Mouse (Mus musculus): Measurements from ENCODE around the gene Bicdl1. TPM values are rescaled to one million over a fixed set of nuclear protein-coding genes. Genes with fewer than 3 reads are reported as not detected.

Gene Bicdl1
- total and polyA plus RNA-seq, 3 experiments: 4.6 to 10.4 (median 6.1) TPM

GRCm38 (mm10) chr5:115714761-115715160, 16.7 kb downstream of the Bicdl1 start:
- no peak overlapping the region for H3K9ac ChIP-seq (ENCODE audit: low read depth, low read length)
- no peak overlapping the region for H3K4me3 ChIP-seq
- peaks cover 2% of the 10 kb centered on the region for H3K27me3 ChIP-seq (ENCODE audit: control insufficient read depth, insufficient read depth, low read length)
- H3K36me3 ChIP-seq (ENCODE audit: control insufficient read depth, insufficient read depth, low read length): no peaks in the 10 kb centered on the region
- intact Hi-C loops (cut with DNase I): no loop called here
- DNase-seq: no peak
- 89% methylated on average over 7 of the region's 7 CpGs for WGBS
- no peaks in the 10 kb centered on the region for H3K79me2 ChIP-seq (replicated peaks; ENCODE audit: control insufficient read depth, insufficient read depth, low read length)
- H3K27ac ChIP-seq: no peak overlapping the region
- no peaks in the 10 kb centered on the region for H3K4me1 ChIP-seq (ENCODE audit: control insufficient read depth, insufficient read depth, low read length)
- TF ChIP-seq CTCF (IDR thresholded peaks at IDR 0.05) (no peak), POLR2A (IDR thresholded peaks at IDR 0.05; ENCODE audit: insufficient read depth, low read depth, low read length) (no peak), EP300 (IDR thresholded peaks at IDR 0.05; ENCODE audit: insufficient read depth, low read depth, low read length) (no peak)

GRCm38 (mm10) chr5:115712487-115712886, 18.9 kb downstream of the Bicdl1 start:
- Histone ChIP-seq H3K79me2 (replicated peaks; ENCODE audit: control insufficient read depth, insufficient read depth, low read length) (no peaks in the 10 kb centered on the region), H3K9ac (ENCODE audit: low read depth, low read length) (no peak overlapping the region), H3K36me3 (ENCODE audit: control insufficient read depth, insufficient read depth, low read length) (no peaks in the 10 kb centered on the region), H3K4me3 (no peak overlapping the region), H3K27ac (no peak overlapping the region), H3K27me3 (ENCODE audit: control insufficient read depth, insufficient read depth, low read length) (peaks cover 1% of the 10 kb centered on the region), H3K4me1 (ENCODE audit: control insufficient read depth, insufficient read depth, low read length) (no peaks in the 10 kb centered on the region)
- intact Hi-C loops (cut with DNase I): no loop called here
- WGBS: 69% methylated on average over 6 of the region's 6 CpGs
- DNase-seq: no peak
- no peak for TF ChIP-seq EP300 (IDR thresholded peaks at IDR 0.05; ENCODE audit: insufficient read depth, low read depth, low read length)
- TF ChIP-seq CTCF (IDR thresholded peaks at IDR 0.05): no peak
- TF ChIP-seq POLR2A (IDR thresholded peaks at IDR 0.05; ENCODE audit: insufficient read depth, low read depth, low read length): no peak

DNA sequence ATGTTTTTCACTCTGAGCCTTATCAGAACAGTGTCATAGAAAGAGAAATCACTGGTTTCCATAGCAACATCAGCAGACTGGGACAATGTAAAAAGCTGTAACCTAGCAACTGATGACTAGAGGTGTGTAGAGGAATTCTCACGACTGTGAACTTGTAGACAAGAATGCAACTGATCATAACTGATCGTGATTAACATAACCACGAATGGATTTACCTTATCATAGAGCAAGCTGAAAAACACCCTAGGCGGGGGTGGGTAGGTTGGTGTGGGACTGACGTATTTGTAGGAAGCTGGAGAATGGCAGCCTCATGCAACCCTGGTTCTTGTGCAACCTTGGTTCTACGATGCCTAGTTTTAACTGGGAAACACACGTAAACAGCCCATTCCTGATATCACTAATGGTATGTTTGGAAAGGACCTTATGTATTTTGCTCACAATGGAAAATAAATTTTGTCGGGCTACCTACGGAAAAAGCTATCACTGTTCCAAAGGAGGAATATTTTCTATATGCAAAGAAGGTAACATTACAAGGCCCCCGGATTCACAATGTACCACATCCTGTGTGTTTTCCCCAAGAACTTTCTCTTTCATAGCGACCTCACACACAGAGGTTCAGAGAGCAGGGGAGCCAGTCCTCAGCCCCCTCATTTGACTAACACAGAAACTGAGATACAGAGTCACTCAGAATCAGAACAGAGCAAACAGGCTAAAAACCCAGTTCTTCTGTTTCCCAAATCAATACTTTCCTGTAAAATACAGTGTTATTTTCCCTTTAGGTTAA, 19.6 kb downstream of the Bicdl1 start:
- H3K9ac ChIP-seq (ENCODE audit: low read depth, low read length): no peak overlapping the region
- no peak overlapping the region for H3K27ac ChIP-seq
- no peaks in the 10 kb centered on the region for H3K4me1 ChIP-seq (ENCODE audit: control insufficient read depth, insufficient read depth, low read length)
- H3K27me3 ChIP-seq (ENCODE audit: control insufficient read depth, insufficient read depth, low read length): no peaks in the 10 kb centered on the region; the same call in none of the 2 replicates
- no peak for DNase-seq
- H3K79me2 ChIP-seq (replicated peaks; ENCODE audit: control insufficient read depth, insufficient read depth, low read length): no peaks in the 10 kb centered on the region
- H3K36me3 ChIP-seq (ENCODE audit: control insufficient read depth, insufficient read depth, low read length): no peaks in the 10 kb centered on the region
- TF ChIP-seq EP300 (IDR thresholded peaks at IDR 0.05; ENCODE audit: insufficient read depth, low read depth, low read length) (no peak), CTCF (IDR thresholded peaks at IDR 0.05) (no peak), POLR2A (IDR thresholded peaks at IDR 0.05; ENCODE audit: insufficient read depth, low read depth, low read length) (no peak)
- H3K4me3 ChIP-seq: no peak overlapping the region
- WGBS: 66% methylated on average over 11 of the region's 11 CpGs
- intact Hi-C loops (cut with DNase I): no loop called here

DNA sequence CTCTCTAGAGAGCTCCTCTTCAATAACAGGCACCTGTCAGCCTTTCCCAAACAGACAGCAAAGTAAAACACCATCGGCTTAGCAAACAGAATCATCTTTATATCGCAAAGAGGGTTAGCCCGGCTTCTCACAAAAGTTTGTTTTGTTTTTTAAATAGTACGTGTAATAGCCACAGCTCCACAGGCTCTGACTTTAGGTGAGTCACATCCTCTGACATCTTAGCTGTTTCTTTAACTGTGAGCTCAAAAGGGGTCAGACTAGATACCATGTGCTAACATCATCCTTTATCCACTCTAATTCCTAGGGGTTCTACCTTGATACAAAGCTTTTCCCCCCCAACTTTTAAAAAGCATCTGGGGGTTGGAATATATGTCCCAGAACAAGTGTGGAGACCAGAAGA, 21.2 kb downstream of the Bicdl1 start:
- Histone ChIP-seq H3K4me1 (ENCODE audit: control insufficient read depth, insufficient read depth, low read length) (no peaks in the 10 kb centered on the region), H3K36me3 (ENCODE audit: control insufficient read depth, insufficient read depth, low read length) (no peaks in the 10 kb centered on the region), H3K9ac (ENCODE audit: low read depth, low read length) (no peak overlapping the region), H3K27ac (no peak overlapping the region), H3K79me2 (replicated peaks; ENCODE audit: control insufficient read depth, insufficient read depth, low read length) (no peaks in the 10 kb centered on the region), H3K27me3 (ENCODE audit: control insufficient read depth, insufficient read depth, low read length) (no peaks in the 10 kb centered on the region; the same call in none of the 2 replicates), H3K4me3 (no peak overlapping the region)
- intact Hi-C loops (cut with DNase I): no loop called here
- DNase-seq: no peak
- TF ChIP-seq CTCF (IDR thresholded peaks at IDR 0.05) (no peak), POLR2A (IDR thresholded peaks at IDR 0.05; ENCODE audit: insufficient read depth, low read depth, low read length) (no peak), EP300 (IDR thresholded peaks at IDR 0.05; ENCODE audit: insufficient read depth, low read depth, low read length) (no peak)
- WGBS: 67% methylated on average over 4 of the region's 4 CpGs

- Histone ChIP-seq H3K9ac (ENCODE audit: low read depth, low read length) (no peak overlapping the region), H3K27me3 (ENCODE audit: control insufficient read depth, insufficient read depth, low read length) (no peaks in the 10 kb centered on the region; the same call in 1 of the 2 replicates), H3K4me1 (ENCODE audit: control insufficient read depth, insufficient read depth, low read length) (no peaks in the 10 kb centered on the region), H3K4me3 (no peak overlapping the region), H3K79me2 (replicated peaks; ENCODE audit: control insufficient read depth, insufficient read depth, low read length) (no peaks in the 10 kb centered on the region), H3K36me3 (ENCODE audit: control insufficient read depth, insufficient read depth, low read length) (no peaks in the 10 kb centered on the region), H3K27ac (no peak overlapping the region)
- WGBS: 37% methylated on average over 3 of the region's 3 CpGs
- TF ChIP-seq POLR2A (IDR thresholded peaks at IDR 0.05; ENCODE audit: insufficient read depth, low read depth, low read length) (no peak), EP300 (IDR thresholded peaks at IDR 0.05; ENCODE audit: insufficient read depth, low read depth, low read length) (no peak), CTCF (IDR thresholded peaks at IDR 0.05) (no peak)
- DNase-seq: no peak
- intact Hi-C loops (cut with DNase I): no loop called here
Measured at GRCm38 (mm10) chr5:115708930-115709329, 22.5 kb downstream of the Bicdl1 start.

DNA sequence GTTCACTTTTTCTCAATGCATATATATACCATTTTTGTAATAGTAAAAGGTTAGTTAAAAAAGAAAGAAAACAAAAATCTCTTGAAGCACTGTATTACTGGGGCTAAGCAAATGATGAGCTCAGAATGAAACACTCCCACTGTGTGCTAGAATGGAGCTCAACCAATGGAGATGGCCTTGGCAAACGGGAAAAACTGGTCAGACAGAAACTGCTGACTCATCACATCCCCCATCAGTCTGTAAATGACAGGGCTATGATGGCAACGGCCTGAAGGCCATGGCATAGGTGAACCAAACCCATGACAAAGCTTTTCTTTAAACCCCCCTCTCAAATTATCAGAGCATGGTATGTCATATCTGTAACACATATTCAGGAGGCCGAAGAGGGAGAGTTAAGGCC, 29.4 kb downstream of the Bicdl1 start:
- TF ChIP-seq CTCF (IDR thresholded peaks at IDR 0.05): no peak
- no peak for TF ChIP-seq EP300 (IDR thresholded peaks at IDR 0.05; ENCODE audit: insufficient read depth, low read depth, low read length)
- TF ChIP-seq POLR2A (IDR thresholded peaks at IDR 0.05; ENCODE audit: insufficient read depth, low read depth, low read length): no peak
- H3K27ac ChIP-seq: no peak overlapping the region
- peaks cover 6% of the 10 kb centered on the region; the same call in 1 of the 2 replicates for H3K27me3 ChIP-seq (ENCODE audit: control insufficient read depth, insufficient read depth, low read length)
- no peak overlapping the region for H3K4me3 ChIP-seq
- intact Hi-C loops (cut with DNase I): no loop called here
- H3K4me1 ChIP-seq (ENCODE audit: control insufficient read depth, insufficient read depth, low read length): no peaks in the 10 kb centered on the region
- no peaks in the 10 kb centered on the region for H3K79me2 ChIP-seq (replicated peaks; ENCODE audit: control insufficient read depth, insufficient read depth, low read length)
- WGBS: 49% methylated on average over 3 of the region's 3 CpGs
- H3K36me3 ChIP-seq (ENCODE audit: control insufficient read depth, insufficient read depth, low read length): no peaks in the 10 kb centered on the region
- H3K9ac ChIP-seq (ENCODE audit: low read depth, low read length): no peak overlapping the region
- DNase-seq: no peak
